Mouse (Mus musculus): ENCODE results near the gene Morn3. TPM values are rescaled to one million over a fixed set of nuclear protein-coding genes. Genes with fewer than 3 reads are reported as not detected.
A peak's percentile ranks its signal among the peaks of the same experiment; 100 is the strongest.

The Morn3 gene
- polyA plus RNA-seq (2015; fragmentation: Nextera tagmentation; extraction: Ambion mirVana) = 1.0 TPM in 1 of 2 replicates, not detected in the other

DNA sequence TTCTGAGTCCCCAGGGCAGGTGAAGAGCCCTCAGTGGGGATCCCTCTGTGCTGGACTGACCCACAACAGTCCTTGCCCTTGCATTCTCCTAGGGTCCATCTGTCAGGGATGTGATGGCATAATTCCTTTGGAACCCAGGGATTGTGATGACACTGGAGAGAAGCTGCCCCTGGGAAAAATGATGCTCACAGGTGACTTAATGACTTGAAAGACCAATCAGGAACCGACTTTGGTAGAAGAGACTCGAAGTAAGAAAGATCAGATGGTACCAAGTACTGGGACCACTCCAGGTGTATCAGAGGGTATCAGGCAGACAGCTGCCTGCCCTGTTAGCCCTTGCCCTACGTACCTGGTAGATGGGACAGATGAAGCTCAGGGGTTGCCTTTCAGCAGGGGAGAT, at the start of gene Morn3:
Gene Morn3 (minus strand): TSS at position 101 of the 400 bp plus-strand sequence.
- peaks cover 8% of the 10 kb centered on the region for H3K4me1 ChIP-seq (ENCODE audit: control insufficient read depth, insufficient read depth, low read length)
- WGBS = 76% methylated on average over 3 of the region's 3 CpGs
- no peak within 1 kb of the TSS for H3K9ac ChIP-seq (ENCODE audit: low read length)
- H3K4me2 ChIP-seq (ENCODE audit: low read depth, low read length) = no peak within 1 kb of the TSS
- H3K27ac ChIP-seq (ENCODE audit: low read length) = no peak within 1 kb of the TSS
- no peak within 1 kb of the TSS for H3K4me3 ChIP-seq (replicated peaks; ENCODE audit: low read length)
- no peak for ATAC-seq (ENCODE audit: insufficient read depth, low FRiP score)
- H3K27me3 ChIP-seq (ENCODE audit: control insufficient read depth, insufficient read depth, low read length) = no peaks in the 10 kb centered on the region
- H3K9me3 ChIP-seq (replicated peaks; ENCODE audit: control insufficient read depth, low read length) = no peaks in the 10 kb centered on the region
- no peaks in the 10 kb centered on the region for H3K36me3 ChIP-seq (ENCODE audit: control insufficient read depth, insufficient read depth, low read length)

DNA sequence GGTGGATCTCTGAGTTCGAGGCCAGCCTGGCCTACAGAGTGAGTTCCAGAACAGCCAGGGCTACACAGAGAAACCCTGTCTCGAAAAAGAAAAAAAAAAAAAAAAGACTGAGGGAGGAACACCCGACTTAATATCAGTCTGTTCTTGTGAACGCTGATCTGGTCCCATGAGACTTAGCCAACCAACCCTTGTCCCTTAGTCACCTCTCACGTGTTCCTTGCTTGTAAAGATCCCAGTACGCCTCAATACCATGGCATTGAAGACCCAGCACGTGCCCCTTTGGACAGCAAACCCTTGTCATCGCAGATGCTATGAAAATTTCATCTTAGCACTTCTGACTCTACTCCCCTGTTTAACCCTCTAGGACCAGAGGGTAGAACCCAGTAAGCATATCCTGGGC, 49.5 kb upstream of the Morn3 start:
- 90% methylated on average over 8 of the region's 8 CpGs for WGBS

DNA sequence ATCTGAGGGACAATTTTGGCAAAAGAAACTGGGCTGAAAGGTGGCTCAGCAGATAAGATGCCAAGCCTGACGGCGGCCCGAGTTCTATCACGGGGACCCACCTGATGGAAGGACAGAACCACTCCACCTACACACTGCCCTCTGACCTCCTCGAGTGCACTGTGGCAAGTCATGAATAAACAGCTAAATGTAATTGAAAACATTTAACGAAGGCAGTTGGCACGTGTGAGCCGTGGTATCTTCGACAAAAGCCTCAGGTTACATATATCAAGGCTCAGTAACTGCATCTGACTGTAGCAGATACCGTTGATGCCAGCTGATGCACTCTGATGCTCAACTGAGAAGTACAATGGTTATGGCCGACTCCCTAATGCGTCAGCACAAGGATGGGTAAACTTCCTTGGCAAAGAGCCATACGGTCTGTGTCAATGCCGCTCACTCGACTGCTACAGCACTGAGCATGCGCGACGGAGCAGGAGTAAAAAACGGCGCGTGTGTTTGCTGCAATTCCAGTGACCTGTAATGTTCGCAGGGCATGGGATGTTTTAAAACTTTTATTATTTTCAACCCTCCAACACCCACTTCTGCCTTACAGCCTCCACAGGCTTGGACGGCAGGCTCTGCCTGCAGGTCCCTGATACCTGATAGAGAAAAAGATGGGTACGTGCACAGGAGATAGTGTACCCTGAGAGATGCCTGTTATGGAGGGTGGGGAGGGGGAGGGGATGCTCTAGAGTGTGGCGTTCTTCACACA, 47.6 kb upstream of the Morn3 start:
- Histone ChIP-seq H3K9me3 (replicated peaks; ENCODE audit: control insufficient read depth, low read length) (no peaks in the 10 kb centered on the region), H3K4me3 (replicated peaks; ENCODE audit: low read length) (no peak overlapping the region), H3K27me3 (ENCODE audit: control insufficient read depth, insufficient read depth, low read length) (no peaks in the 10 kb centered on the region), H3K4me1 (ENCODE audit: control insufficient read depth, insufficient read depth, low read length) (peaks cover 3% of the 10 kb centered on the region; the same call in 1 of the 2 replicates), H3K36me3 (ENCODE audit: control insufficient read depth, insufficient read depth, low read length) (no peaks in the 10 kb centered on the region), H3K27ac (ENCODE audit: low read length) (no peak overlapping the region), H3K9ac (ENCODE audit: low read length) (no peak overlapping the region), H3K4me2 (ENCODE audit: low read depth, low read length) (no peak overlapping the region)
- WGBS = 76% methylated on average over 25 of the region's 25 CpGs
- ATAC-seq (ENCODE audit: insufficient read depth, low FRiP score) = 0 out of 2 replicates have a peak, but pooled peaks have one; percentile 41

More for the DNA sequence above, 49.5 kb upstream of the Morn3 start:
- no peaks in the 10 kb centered on the region for H3K27me3 ChIP-seq (ENCODE audit: control insufficient read depth, insufficient read depth, low read length)
- no peak overlapping the region for H3K9ac ChIP-seq (ENCODE audit: low read length)
- H3K36me3 ChIP-seq (ENCODE audit: control insufficient read depth, insufficient read depth, low read length) = no peaks in the 10 kb centered on the region
- H3K27ac ChIP-seq (ENCODE audit: low read length) = no peak overlapping the region
- peaks cover 3% of the 10 kb centered on the region; the same call in 1 of the 2 replicates for H3K4me1 ChIP-seq (ENCODE audit: control insufficient read depth, insufficient read depth, low read length)
- ATAC-seq (ENCODE audit: insufficient read depth, low FRiP score) = no peak
- H3K9me3 ChIP-seq (replicated peaks; ENCODE audit: control insufficient read depth, low read length) = no peaks in the 10 kb centered on the region
- H3K4me2 ChIP-seq (ENCODE audit: low read depth, low read length) = no peak overlapping the region
- H3K4me3 ChIP-seq (replicated peaks; ENCODE audit: low read length) = no peak overlapping the region

DNA sequence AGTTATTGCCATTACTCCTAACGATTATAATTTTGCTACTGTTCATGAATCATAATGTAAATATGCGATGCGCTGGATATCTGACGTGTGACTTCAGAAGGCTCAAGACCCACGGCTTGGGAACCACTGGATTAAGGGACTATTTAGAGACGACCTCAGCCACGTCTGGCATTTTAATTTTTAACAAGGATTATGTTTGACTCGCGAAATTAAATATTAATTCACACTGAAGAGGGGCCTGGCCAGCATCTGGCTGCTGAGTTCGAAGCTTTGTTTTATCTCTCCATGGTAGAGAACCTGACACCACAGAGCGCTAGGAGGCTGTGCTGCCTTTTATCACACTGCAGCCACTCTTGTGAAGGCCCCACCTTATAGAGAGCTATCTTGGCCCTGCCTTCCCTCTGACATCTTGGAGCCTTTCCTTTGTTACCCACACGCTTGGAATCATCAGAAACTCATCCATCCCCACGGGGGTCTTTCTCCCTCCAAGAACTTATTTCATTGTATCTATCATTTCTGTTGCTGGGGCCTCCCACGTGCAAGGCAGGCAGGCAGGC, 46.3 kb upstream of the Morn3 start:
- no peaks in the 10 kb centered on the region for H3K36me3 ChIP-seq (ENCODE audit: control insufficient read depth, insufficient read depth, low read length)
- H3K27ac ChIP-seq (ENCODE audit: low read length) = no peak overlapping the region
- WGBS = 66% methylated on average over 14 of the region's 14 CpGs
- no peak overlapping the region for H3K9ac ChIP-seq (ENCODE audit: low read length)
- H3K4me1 ChIP-seq (ENCODE audit: control insufficient read depth, insufficient read depth, low read length) = peaks cover 3% of the 10 kb centered on the region; the same call in 1 of the 2 replicates
- ATAC-seq (ENCODE audit: insufficient read depth, low FRiP score) = no peak
- H3K4me3 ChIP-seq (replicated peaks; ENCODE audit: low read length) = no peak overlapping the region
- H3K4me2 ChIP-seq (ENCODE audit: low read depth, low read length) = no peak overlapping the region
- no peaks in the 10 kb centered on the region for H3K27me3 ChIP-seq (ENCODE audit: control insufficient read depth, insufficient read depth, low read length)
- H3K9me3 ChIP-seq (replicated peaks; ENCODE audit: control insufficient read depth, low read length) = no peaks in the 10 kb centered on the region

DNA sequence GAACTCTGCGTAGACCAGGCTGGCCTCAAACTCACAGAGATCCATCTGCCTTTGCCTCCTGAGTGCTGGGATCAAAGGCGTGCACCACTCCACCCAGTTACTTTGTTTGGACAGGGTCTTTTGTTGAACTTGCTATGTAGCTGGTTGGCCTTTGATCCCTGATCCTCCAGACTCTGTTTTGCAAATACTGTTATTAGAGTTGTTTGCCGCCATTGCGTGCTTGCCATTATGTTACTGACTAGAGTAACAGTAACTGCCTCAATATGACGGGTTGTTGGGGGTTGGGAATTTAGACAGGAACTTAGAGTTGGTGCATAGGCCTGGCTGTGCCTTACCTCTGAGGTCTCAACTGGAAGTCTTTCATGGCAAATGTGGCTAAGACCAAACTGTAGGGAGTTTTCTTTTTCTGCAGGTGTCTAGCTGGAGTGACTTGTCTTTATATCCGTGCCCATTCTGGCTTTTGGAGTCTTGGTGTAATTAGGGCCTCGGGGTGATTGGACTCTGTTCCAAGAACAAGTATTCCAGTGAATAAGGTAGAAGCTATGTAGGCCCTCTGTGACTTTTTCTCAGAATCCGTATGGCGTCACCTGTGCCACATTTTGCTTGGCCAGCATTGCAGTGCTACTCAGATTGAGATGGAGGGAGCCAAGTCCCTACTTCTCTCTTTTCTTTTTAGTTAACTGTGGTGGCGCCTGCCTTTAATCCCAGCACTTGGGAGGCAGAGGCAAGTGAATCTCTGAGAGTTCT, 43.9 kb upstream of the Morn3 start:
- ATAC-seq (ENCODE audit: insufficient read depth, low FRiP score) = no peak
- no peak overlapping the region for H3K4me2 ChIP-seq (ENCODE audit: low read depth, low read length)
- no peaks in the 10 kb centered on the region for H3K36me3 ChIP-seq (ENCODE audit: control insufficient read depth, insufficient read depth, low read length)
- no peak overlapping the region for H3K27ac ChIP-seq (ENCODE audit: low read length)
- no peak overlapping the region for H3K9ac ChIP-seq (ENCODE audit: low read length)
- H3K9me3 ChIP-seq (replicated peaks; ENCODE audit: control insufficient read depth, low read length) = no peaks in the 10 kb centered on the region
- H3K27me3 ChIP-seq (ENCODE audit: control insufficient read depth, insufficient read depth, low read length) = no peaks in the 10 kb centered on the region
- H3K4me3 ChIP-seq (replicated peaks; ENCODE audit: low read length) = no peak overlapping the region
- 84% methylated on average over 10 of the region's 10 CpGs for WGBS
- H3K4me1 ChIP-seq (ENCODE audit: control insufficient read depth, insufficient read depth, low read length) = peaks cover 3% of the 10 kb centered on the region; the same call in 1 of the 2 replicates

DNA sequence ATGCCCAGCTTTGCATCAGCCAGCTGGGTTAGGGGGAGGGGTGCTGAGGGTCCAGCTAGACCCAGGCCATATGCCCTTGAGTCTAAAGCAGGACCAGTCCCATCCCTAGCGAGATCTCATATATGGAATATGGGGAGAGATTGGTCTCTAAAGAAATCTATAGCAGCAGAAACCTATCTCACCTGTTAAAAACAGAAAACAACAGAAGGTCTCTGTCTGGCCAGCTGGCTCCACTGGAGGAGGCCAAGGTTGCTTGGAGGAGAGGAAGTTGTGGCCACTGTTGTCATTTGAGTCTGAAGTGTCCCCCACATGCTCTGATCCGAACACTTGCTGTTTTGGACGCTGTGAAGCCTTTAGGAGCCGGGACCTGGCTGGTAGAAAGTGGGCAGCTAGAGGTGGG, 42.0 kb upstream of the Morn3 start:
- no peaks in the 10 kb centered on the region for H3K9me3 ChIP-seq (replicated peaks; ENCODE audit: control insufficient read depth, low read length)
- no peak overlapping the region for H3K27ac ChIP-seq (ENCODE audit: low read length)
- no peaks in the 10 kb centered on the region for H3K27me3 ChIP-seq (ENCODE audit: control insufficient read depth, insufficient read depth, low read length)
- no peak overlapping the region for H3K4me2 ChIP-seq (ENCODE audit: low read depth, low read length)
- no peaks in the 10 kb centered on the region for H3K4me1 ChIP-seq (ENCODE audit: control insufficient read depth, insufficient read depth, low read length)
- ATAC-seq (ENCODE audit: insufficient read depth, low FRiP score) = no peak
- WGBS = 89% methylated on average over 4 of the region's 4 CpGs
- no peaks in the 10 kb centered on the region for H3K36me3 ChIP-seq (ENCODE audit: control insufficient read depth, insufficient read depth, low read length)
- H3K4me3 ChIP-seq (replicated peaks; ENCODE audit: low read length) = no peak overlapping the region
- H3K9ac ChIP-seq (ENCODE audit: low read length) = no peak overlapping the region

DNA sequence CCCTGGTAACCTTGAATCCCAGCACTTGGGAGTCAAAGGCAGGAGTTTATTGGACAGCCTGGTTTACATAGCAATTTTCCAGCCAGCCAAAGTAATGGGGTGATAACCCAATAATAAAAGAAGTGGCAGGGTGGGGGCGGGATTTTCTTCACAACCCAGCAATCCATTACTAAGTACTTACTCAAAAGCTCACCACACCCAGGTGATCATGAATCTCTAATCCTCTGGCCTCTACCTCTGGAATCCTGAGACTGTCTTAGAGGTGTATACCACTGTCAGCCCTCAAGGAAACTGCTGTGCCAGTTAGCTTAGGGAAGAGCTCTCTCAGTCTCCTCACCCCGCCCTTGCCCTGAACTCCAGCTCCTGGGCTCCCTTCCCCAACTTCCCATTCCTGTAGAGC, 39.7 kb upstream of the Morn3 start:
- WGBS = 77% methylated on average over 2 of the region's 2 CpGs
- H3K4me1 ChIP-seq (ENCODE audit: control insufficient read depth, insufficient read depth, low read length) = no peaks in the 10 kb centered on the region
- H3K27ac ChIP-seq (ENCODE audit: low read length) = no peak overlapping the region
- H3K27me3 ChIP-seq (ENCODE audit: control insufficient read depth, insufficient read depth, low read length) = no peaks in the 10 kb centered on the region
- no peaks in the 10 kb centered on the region for H3K36me3 ChIP-seq (ENCODE audit: control insufficient read depth, insufficient read depth, low read length)
- H3K4me2 ChIP-seq (ENCODE audit: low read depth, low read length) = no peak overlapping the region
- no peaks in the 10 kb centered on the region for H3K9me3 ChIP-seq (replicated peaks; ENCODE audit: control insufficient read depth, low read length)
- H3K4me3 ChIP-seq (replicated peaks; ENCODE audit: low read length) = no peak overlapping the region
- H3K9ac ChIP-seq (ENCODE audit: low read length) = no peak overlapping the region
- no peak for ATAC-seq (ENCODE audit: insufficient read depth, low FRiP score)

DNA sequence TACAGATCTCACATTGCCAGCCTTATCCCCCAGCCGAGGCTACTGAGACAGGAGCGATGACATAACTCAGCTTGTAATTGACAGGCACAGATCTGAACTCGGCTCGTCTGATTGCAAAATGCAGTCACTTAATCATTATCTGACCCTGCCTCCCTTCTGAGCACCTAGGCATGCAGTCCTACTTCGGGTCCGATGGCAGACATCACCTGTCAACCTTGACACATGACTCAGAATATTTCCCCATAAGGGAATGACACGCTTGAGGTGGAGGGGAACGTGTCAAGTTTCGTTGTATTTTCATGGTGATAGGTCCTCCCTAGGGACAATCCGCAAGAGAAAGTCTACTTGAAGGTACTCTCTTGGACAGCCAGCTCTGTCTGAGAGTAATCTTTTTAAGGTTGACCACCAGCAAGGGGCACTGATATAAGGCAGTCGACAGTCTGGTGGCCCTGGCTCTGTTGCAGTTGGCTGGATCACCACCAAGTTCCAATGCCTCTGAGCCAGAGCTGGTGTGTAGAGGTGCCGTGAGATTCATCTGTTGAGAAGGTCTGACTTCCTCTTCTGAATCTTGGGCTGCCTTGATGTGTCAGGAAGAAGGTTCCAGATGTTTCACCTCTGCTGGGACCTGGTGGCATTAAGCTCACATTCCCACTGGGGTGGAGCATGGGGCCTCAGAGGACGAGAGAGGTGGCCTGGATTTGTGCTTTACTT, 36.7 kb upstream of the Morn3 start:
- no peak overlapping the region for H3K9ac ChIP-seq (ENCODE audit: low read length)
- no peak overlapping the region for H3K4me2 ChIP-seq (ENCODE audit: low read depth, low read length)
- H3K27ac ChIP-seq (ENCODE audit: low read length) = no peak overlapping the region
- H3K9me3 ChIP-seq (replicated peaks; ENCODE audit: control insufficient read depth, low read length) = no peaks in the 10 kb centered on the region
- WGBS = 65% methylated on average over 13 of the region's 13 CpGs
- H3K27me3 ChIP-seq (ENCODE audit: control insufficient read depth, insufficient read depth, low read length) = no peaks in the 10 kb centered on the region
- H3K4me3 ChIP-seq (replicated peaks; ENCODE audit: low read length) = no peak overlapping the region
- ATAC-seq (ENCODE audit: insufficient read depth, low FRiP score) = no peak
- no peaks in the 10 kb centered on the region for H3K4me1 ChIP-seq (ENCODE audit: control insufficient read depth, insufficient read depth, low read length)
- no peaks in the 10 kb centered on the region for H3K36me3 ChIP-seq (ENCODE audit: control insufficient read depth, insufficient read depth, low read length)
